Mouse (Mus musculus) liver, adult 2 months (tissue): ENCODE data around the gene Tsnaxip1.

Source experiments
- CTCF ChIP-seq: fragments of 200-500 bp; IDR thresholded peaks from 2 replicates; pipeline ENCODE4 v1.5.1; 2011; ENCODE audit warnings: low read depth, low read length, control low read depth
- POLR2A ChIP-seq: fragments of 200-500 bp; IDR thresholded peaks from 2 replicates; pipeline ENCODE4 v1.6.1; 2011; ENCODE audit warnings: low read length, control low read depth; ENCODE audit not compliant: insufficient read depth; ENCODE audit errors: extremely low read depth

DNA sequence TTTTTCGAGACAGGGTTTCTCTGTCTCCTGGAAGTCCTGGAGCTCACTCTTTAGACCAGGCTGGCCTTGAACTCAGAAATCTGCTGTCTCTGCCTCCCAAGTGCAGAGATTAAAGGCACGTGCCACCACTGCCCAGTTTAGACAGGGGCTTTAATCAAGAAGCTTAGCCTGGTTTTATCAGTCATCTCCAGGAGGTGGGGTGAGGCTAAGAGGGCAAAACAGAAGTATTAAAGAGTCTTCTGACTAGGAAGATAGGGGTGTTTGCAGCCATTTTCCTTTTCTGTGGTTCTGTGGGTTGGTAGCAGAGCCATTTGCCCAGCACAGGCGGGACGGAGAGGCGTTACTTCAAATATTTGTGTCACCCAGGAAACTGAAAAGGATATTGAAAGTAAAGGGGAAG lies 31.8 kb downstream of the Tsnaxip1 start:
- TF ChIP-seq CTCF = no peak
- no peak for TF ChIP-seq POLR2A
